Comparison of ENCODE assay signal across 8 mouse cellular contexts in genomic region chr1:79861130-79861942, GRCm38 (mm10). TPM values are rescaled to one million over a fixed set of nuclear protein-coding genes. Genes with fewer than 3 reads are reported as not detected.
DNase-seq lines count a peak whose midpoint lies in the region; ATAC-seq and TF ChIP-seq lines count a peak whose summit lies in the region.

TSS of gene Serpine2 (minus strand) at chr1:79861180.

- 54% methylated on average over 6 of the region's 6 CpGs for WGBS in neural tube, embryonic 11.5 days
- 15% methylated on average over 6 of the region's 6 CpGs for WGBS in embryonic facial prominence, embryonic 14.5 days
- 37% methylated on average over 6 of the region's 6 CpGs for WGBS in kidney, postnatal 0 days

- DNase-seq in neural tube, embryonic 11.5 days (ENCODE audit: low spot score) = peak; percentile 33
- DNase-seq in neural tube, embryonic 10.5 days (ENCODE audit: extremely low spot score, low spot score) = no peak
- peak; percentile 79 for DNase-seq in embryonic facial prominence, embryonic 14.5 days (ENCODE audit: low spot score)
- peak in 1 of 2 experiments; percentile 16 for DNase-seq in heart, adult 18-20 months
- peak; percentile 43 for DNase-seq in kidney, postnatal 0 days (ENCODE audit: low spot score)
- no peak for DNase-seq in urinary bladder, postnatal 25 days (ENCODE audit: low spot score)
- DNase-seq in cerebellum, adult 8-10 months = no peak

- no peaks in the 10 kb centered on the region for H3K36me3 ChIP-seq in neural tube, embryonic 11.5 days (ENCODE audit: control insufficient read depth, insufficient read depth, low read length)
- H3K36me3 ChIP-seq in embryonic facial prominence, embryonic 14.5 days (ENCODE audit: control insufficient read depth, insufficient read depth, low read length) = no peaks in the 10 kb centered on the region
- no peaks in the 10 kb centered on the region for H3K36me3 ChIP-seq in kidney, postnatal 0 days (ENCODE audit: insufficient read depth, low read length)
- no peaks in the 10 kb centered on the region for H3K36me3 ChIP-seq in megakaryocyte, embryonic 14.5 days (replicated peaks; ENCODE audit: low read length)

- H3K4me1 ChIP-seq in neural tube, embryonic 11.5 days (ENCODE audit: control insufficient read depth, insufficient read depth, low read length) = peaks cover 9% of the 10 kb centered on the region; the same call in 1 of the 2 replicates
- peaks cover 32% of the 10 kb centered on the region for H3K4me1 ChIP-seq in embryonic facial prominence, embryonic 14.5 days (ENCODE audit: control insufficient read depth, insufficient read depth, low read length)
- H3K4me1 ChIP-seq in kidney, postnatal 0 days (replicated peaks; ENCODE audit: insufficient read depth, low read length) = 0 out of 2 replicates have a peak, but pooled peaks cover 9% of the 10 kb centered on the region
- H3K4me1 ChIP-seq in megakaryocyte, embryonic 14.5 days = peaks cover 64% of the 10 kb centered on the region

- no peaks in the 10 kb centered on the region for H3K9me3 ChIP-seq in neural tube, embryonic 11.5 days (ENCODE audit: control insufficient read depth, low read length)
- H3K9me3 ChIP-seq in embryonic facial prominence, embryonic 14.5 days (ENCODE audit: control insufficient read depth, low read length) = no peaks in the 10 kb centered on the region
- no peaks in the 10 kb centered on the region for H3K9me3 ChIP-seq in kidney, postnatal 0 days (replicated peaks; ENCODE audit: low read length)
- H3K9me3 ChIP-seq in megakaryocyte, embryonic 14.5 days = no peaks in the 10 kb centered on the region; the same call in 1 of the 2 replicates

- no peak within 1 kb of the TSS for H3K9ac ChIP-seq in neural tube, embryonic 11.5 days (ENCODE audit: low read length)
- 0 out of 2 replicates have a peak within 1 kb of the TSS, but pooled peaks have one; percentile 14 for H3K9ac ChIP-seq in embryonic facial prominence, embryonic 14.5 days (ENCODE audit: low read depth, low read length)
- no peak within 1 kb of the TSS for H3K9ac ChIP-seq in kidney, postnatal 0 days (ENCODE audit: low read depth, low read length)

- H3K4me2 ChIP-seq in neural tube, embryonic 11.5 days (ENCODE audit: low read depth) = no peak within 1 kb of the TSS
- H3K4me2 ChIP-seq in embryonic facial prominence, embryonic 14.5 days (ENCODE audit: low read depth, low read length) = peak within 1 kb of the TSS; percentile 29; the same call in 1 of the 2 replicates
- H3K4me2 ChIP-seq in kidney, postnatal 0 days (ENCODE audit: low read length) = peak within 1 kb of the TSS; percentile 17; the same call in 1 of the 2 replicates

- TF ChIP-seq CTCF in kidney, postnatal 0 days (IDR thresholded peaks at IDR 0.05; ENCODE audit: low read depth) = no peak

- peaks cover 3% of the 10 kb centered on the region; the same call in 1 of the 2 replicates for H3K27me3 ChIP-seq in neural tube, embryonic 11.5 days (ENCODE audit: control insufficient read depth, insufficient read depth, low read length)
- H3K27me3 ChIP-seq in embryonic facial prominence, embryonic 14.5 days (replicated peaks; ENCODE audit: control insufficient read depth, insufficient read depth, low read length) = no peaks in the 10 kb centered on the region
- H3K27me3 ChIP-seq in kidney, postnatal 0 days (ENCODE audit: insufficient read depth, low read length) = no peaks in the 10 kb centered on the region
- H3K27me3 ChIP-seq in megakaryocyte, embryonic 14.5 days (replicated peaks) = peaks cover 22% of the 10 kb centered on the region

- no peak within 1 kb of the TSS for H3K4me3 ChIP-seq in neural tube, embryonic 11.5 days (ENCODE audit: low read depth, low read length)
- no peak within 1 kb of the TSS for H3K4me3 ChIP-seq in embryonic facial prominence, embryonic 14.5 days (ENCODE audit: low read depth, low read length)
- H3K4me3 ChIP-seq in kidney, postnatal 0 days (replicated peaks; ENCODE audit: low read depth, low read length) = no peak within 1 kb of the TSS
- H3K4me3 ChIP-seq in megakaryocyte, embryonic 14.5 days (replicated peaks) = peak within 1 kb of the TSS; percentile 76

- H3K27ac ChIP-seq in neural tube, embryonic 11.5 days (ENCODE audit: low read depth, low read length) = no peak within 1 kb of the TSS
- H3K27ac ChIP-seq in embryonic facial prominence, embryonic 14.5 days (replicated peaks; ENCODE audit: low read depth, low read length) = peak within 1 kb of the TSS; percentile 70
- no peak within 1 kb of the TSS for H3K27ac ChIP-seq in kidney, postnatal 0 days

- ATAC-seq in neural tube, embryonic 11.5 days (ENCODE audit: insufficient read depth, low FRiP score, low TSS enrichment) = no peak
- no peak for ATAC-seq in embryonic facial prominence, embryonic 14.5 days (ENCODE audit: low read depth)
- no peak for ATAC-seq in kidney, postnatal 0 days (replicated peaks; ENCODE audit: low FRiP score, low read depth)

RNA-seq across cellular contexts. Expression of gene Serpine2, which starts in this region (rescaled TPM):
- 116 and 122 TPM in 2 replicates for polyA plus RNA-seq in neural tube, embryonic 11.5 days (2014; fragmentation: Nextera tagmentation; extraction: Ambion mirVana)
- polyA plus RNA-seq in embryonic facial prominence, embryonic 14.5 days (2014; fragmentation: Nextera tagmentation; extraction: Ambion mirVana) = 287 and 300 TPM in 2 replicates
- total RNA-seq in heart, adult 18-20 months (2021) = 10 to 100 TPM; 20.7 to 29.5 TPM
- polyA plus RNA-seq in kidney, postnatal 0 days (2015; fragmentation: Nextera tagmentation; extraction: Ambion mirVana) = 203 and 222 TPM in 2 replicates
- polyA plus RNA-seq in megakaryocyte, embryonic 14.5 days (2012; ENCODE audit: insufficient read depth, low replicate concordance) = 38.8 and 48.3 TPM in 2 replicates

Comparison
In these comparisons a context has a peak if more than half of its experiments do, and no peak if none do; other contexts are left out.
1. DNase-seq: peak in neural tube, embryonic 11.5 days (single experiment), embryonic facial prominence, embryonic 14.5 days (single experiment) and kidney, postnatal 0 days (single experiment); none in neural tube, embryonic 10.5 days (single experiment), urinary bladder, postnatal 25 days (single experiment) and cerebellum, adult 8-10 months (single experiment).